Mouse (Mus musculus): ENCODE data around the gene Nphs1. TPM values are rescaled to one million over a fixed set of nuclear protein-coding genes. Genes with fewer than 3 reads are reported as not detected.
A peak's percentile ranks its signal among the peaks of the same experiment; 100 is the strongest.
"Not testable (repeated sequence)": the region's sequence is repeated elsewhere in the genome, so short reads cannot be mapped to it uniquely, and the experiment has no call there.

The Nphs1 gene
- polyA plus RNA-seq, 1 experiment from 2014 or later = 1.8 TPM

GRCm38 (mm10) chr7:30472411-30472810 is 14.3 kb downstream of the Nphs1 start:
- Histone ChIP-seq H3K4me2 (no peak overlapping the region), H3K4me3 (no peak overlapping the region), H3K9me3 (no peaks in the 10 kb centered on the region), H3K36me3 (no peaks in the 10 kb centered on the region), H3K4me1 (replicated peaks) (peaks cover 1% of the 10 kb centered on the region), H3K27me3 (peaks cover 25% of the 10 kb centered on the region), H3K9ac (no peak overlapping the region), H3K27ac (no peak overlapping the region)
- ATAC-seq (ENCODE audit: low FRiP score) = no peak
- WGBS = 42% methylated on average over 5 of the region's 5 CpGs

GRCm38 (mm10) chr7:30474999-30475398 is 16.9 kb downstream of the Nphs1 start:
- Histone ChIP-seq H3K4me1 (replicated peaks) (peaks cover 10% of the 10 kb centered on the region), H3K9ac (no peak overlapping the region), H3K9me3 (no peaks in the 10 kb centered on the region), H3K4me2 (no peak overlapping the region), H3K27ac (no peak overlapping the region), H3K27me3 (peaks cover 13% of the 10 kb centered on the region), H3K36me3 (no peaks in the 10 kb centered on the region), H3K4me3 (no peak overlapping the region)
- 73% methylated on average over 4 of the region's 4 CpGs for WGBS
- ATAC-seq (ENCODE audit: low FRiP score) = no peak

DNA sequence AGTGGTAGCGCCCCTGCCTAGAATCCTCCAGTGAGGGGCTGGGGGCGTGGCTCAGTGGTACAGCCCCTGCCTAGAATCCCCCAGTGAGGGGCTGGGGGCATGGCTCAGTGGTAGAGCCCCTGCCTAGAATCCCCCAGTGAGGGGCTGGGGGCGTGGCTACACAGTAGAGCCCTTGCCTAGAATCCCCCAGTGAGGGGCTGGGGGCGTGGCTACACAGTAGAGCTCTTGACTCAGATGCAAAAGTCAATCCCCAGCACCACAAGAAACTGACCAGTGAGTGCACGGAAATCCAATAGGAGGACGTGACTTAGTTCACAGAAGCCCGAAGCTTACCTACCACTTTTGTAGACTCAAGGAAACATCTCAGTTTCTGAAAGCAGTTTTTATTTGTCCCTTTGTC is 18.0 kb downstream of the Nphs1 start:
- H3K27ac ChIP-seq; H3K9me3 ChIP-seq; H3K9ac ChIP-seq; ATAC-seq (ENCODE audit: low FRiP score); H3K36me3 ChIP-seq; H3K4me1 ChIP-seq (replicated peaks); H3K4me2 ChIP-seq; H3K4me3 ChIP-seq: not testable (repeated sequence)
- peaks cover 17% of the 10 kb centered on the region for H3K27me3 ChIP-seq
- WGBS = 84% methylated on average over 6 of the region's 7 CpGs

DNA sequence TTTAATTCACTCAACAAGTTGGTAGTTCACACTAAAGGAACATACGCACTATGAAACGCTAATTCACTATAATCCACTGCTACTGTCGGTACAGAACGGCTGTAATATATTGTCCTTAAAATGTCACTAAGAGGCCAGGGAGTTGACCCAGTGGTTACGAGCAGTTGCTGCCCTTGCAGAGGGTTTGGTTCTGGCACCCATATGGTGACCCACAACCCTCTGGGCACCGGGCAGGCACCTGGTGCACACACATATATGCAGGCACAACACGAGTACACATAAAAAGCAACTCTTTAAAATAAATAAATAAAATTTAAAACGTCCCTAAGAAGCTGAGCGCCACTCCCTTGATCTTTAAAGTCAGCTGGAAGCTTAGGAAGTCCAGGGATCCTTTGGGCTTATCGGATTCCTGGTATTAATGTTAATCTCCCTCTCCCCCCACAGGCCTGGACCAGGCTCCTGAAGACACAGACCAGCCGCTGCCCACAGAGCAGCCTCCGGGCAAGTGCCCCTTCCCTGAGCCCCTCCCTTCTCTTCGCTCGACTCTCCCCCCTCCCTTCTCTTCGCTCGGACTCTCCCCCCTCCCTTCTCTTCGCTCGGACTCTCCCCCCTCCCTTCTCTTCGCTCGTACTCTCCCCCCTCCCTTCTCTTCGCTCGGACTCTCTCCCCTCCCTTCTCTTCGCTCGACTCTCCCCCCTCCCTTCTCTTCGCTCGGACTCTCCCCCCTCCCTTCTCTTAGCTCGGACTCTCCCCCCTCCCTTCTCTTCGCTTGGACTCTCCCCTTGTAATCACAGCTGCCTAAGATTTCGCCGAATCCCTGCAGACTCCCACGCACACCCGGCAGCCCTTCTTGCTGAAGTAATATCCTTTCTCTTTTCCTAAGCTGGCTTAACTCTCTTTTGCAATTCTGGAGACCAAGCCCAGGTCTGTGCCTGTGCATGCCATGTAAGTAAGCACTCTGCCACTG is 19.6 kb downstream of the Nphs1 start:
- peaks cover 10% of the 10 kb centered on the region for H3K4me1 ChIP-seq (replicated peaks)
- peaks cover 23% of the 10 kb centered on the region for H3K27me3 ChIP-seq
- 0 out of 2 replicates have a peak overlapping the region, but pooled peaks have one; percentile 35 for H3K27ac ChIP-seq
- ATAC-seq (ENCODE audit: low FRiP score) = peak; percentile 59; the same call in 1 of the 2 replicates
- WGBS = 8% methylated on average over 32 of the region's 32 CpGs
- H3K4me2 ChIP-seq = peak overlapping the region; percentile 58
- H3K4me3 ChIP-seq = peak overlapping the region; percentile 35
- no peaks in the 10 kb centered on the region for H3K36me3 ChIP-seq
- H3K9me3 ChIP-seq = no peaks in the 10 kb centered on the region
- H3K9ac ChIP-seq = peak overlapping the region; percentile 60; the same call in 1 of the 2 replicates

- Histone ChIP-seq H3K4me2 (no peak overlapping the region), H3K27me3 (peaks cover 28% of the 10 kb centered on the region), H3K9ac (no peak overlapping the region), H3K4me3 (no peak overlapping the region), H3K36me3 (no peaks in the 10 kb centered on the region), H3K4me1 (replicated peaks) (no peaks in the 10 kb centered on the region), H3K9me3 (no peaks in the 10 kb centered on the region), H3K27ac (no peak overlapping the region)
- no peak for ATAC-seq (ENCODE audit: low FRiP score)
- WGBS = 20% methylated on average over 8 of the region's 8 CpGs
Observed at GRCm38 (mm10) chr7:30484250-30484649, 26.1 kb downstream of the Nphs1 start.

- ATAC-seq (ENCODE audit: low FRiP score) = no peak
- no peak overlapping the region for H3K27ac ChIP-seq
- WGBS = 31% methylated on average over 16 of the region's 16 CpGs
- no peak overlapping the region for H3K9ac ChIP-seq
- no peaks in the 10 kb centered on the region for H3K4me1 ChIP-seq (replicated peaks)
- no peak overlapping the region for H3K4me2 ChIP-seq
- H3K36me3 ChIP-seq = no peaks in the 10 kb centered on the region
- peaks cover 11% of the 10 kb centered on the region; the same call in 1 of the 2 replicates for H3K27me3 ChIP-seq
- H3K4me3 ChIP-seq = no peak overlapping the region
- H3K9me3 ChIP-seq = no peaks in the 10 kb centered on the region
Observed at GRCm38 (mm10) chr7:30490251-30490956, 32.3 kb downstream of the Nphs1 start.

DNA sequence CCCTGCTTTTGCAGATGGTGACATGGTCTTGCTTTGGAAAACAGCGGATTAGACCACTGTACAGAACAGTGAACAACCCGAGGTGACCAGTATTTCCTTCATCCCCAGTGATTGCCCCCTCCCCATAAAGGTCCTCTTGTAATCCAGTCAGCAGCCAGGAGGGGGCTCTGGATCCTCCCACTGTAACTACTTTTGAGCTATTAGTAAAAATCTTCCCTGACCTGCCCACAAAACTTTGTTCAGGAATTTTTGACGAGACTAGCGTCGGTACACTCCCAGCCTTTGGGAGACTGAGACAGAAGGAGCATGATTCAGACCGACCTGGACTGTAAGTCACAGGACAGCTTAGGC is 32.8 kb downstream of the Nphs1 start:
- Histone ChIP-seq H3K4me1 (replicated peaks) (no peaks in the 10 kb centered on the region), H3K4me2 (no peak overlapping the region), H3K36me3 (no peaks in the 10 kb centered on the region), H3K27ac (no peak overlapping the region), H3K27me3 (peaks cover 9% of the 10 kb centered on the region; the same call in 1 of the 2 replicates), H3K4me3 (no peak overlapping the region), H3K9me3 (no peaks in the 10 kb centered on the region), H3K9ac (no peak overlapping the region)
- WGBS = 23% methylated on average over 6 of the region's 6 CpGs
- no peak for ATAC-seq (ENCODE audit: low FRiP score)

DNA sequence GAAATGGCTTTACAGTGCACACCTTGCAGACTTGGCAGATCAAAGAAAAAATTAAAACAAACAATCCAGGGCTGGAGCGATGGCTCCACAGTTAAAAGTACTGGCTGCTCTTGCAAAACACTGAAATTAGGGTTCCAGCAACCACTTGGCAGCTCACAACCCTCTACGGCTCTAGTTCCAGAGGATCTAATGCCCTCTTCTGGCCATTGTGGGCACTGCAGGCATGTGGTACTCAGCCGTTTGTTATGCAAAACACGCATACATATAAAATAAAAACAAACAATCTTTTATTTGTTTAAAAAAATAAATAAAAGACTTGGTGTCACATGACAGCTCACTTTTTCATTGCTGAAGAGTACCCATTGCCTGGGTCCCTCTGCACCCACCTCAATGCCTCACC is 34.6 kb downstream of the Nphs1 start:
- H3K4me2 ChIP-seq = no peak overlapping the region
- no peak for ATAC-seq (ENCODE audit: low FRiP score)
- peaks cover 9% of the 10 kb centered on the region; the same call in 1 of the 2 replicates for H3K27me3 ChIP-seq
- H3K27ac ChIP-seq = no peak overlapping the region
- WGBS = 11% methylated on average over 4 of the region's 4 CpGs
- no peak overlapping the region for H3K4me3 ChIP-seq
- H3K4me1 ChIP-seq (replicated peaks) = no peaks in the 10 kb centered on the region
- no peak overlapping the region for H3K9ac ChIP-seq
- H3K36me3 ChIP-seq = no peaks in the 10 kb centered on the region
- H3K9me3 ChIP-seq = no peaks in the 10 kb centered on the region

DNA sequence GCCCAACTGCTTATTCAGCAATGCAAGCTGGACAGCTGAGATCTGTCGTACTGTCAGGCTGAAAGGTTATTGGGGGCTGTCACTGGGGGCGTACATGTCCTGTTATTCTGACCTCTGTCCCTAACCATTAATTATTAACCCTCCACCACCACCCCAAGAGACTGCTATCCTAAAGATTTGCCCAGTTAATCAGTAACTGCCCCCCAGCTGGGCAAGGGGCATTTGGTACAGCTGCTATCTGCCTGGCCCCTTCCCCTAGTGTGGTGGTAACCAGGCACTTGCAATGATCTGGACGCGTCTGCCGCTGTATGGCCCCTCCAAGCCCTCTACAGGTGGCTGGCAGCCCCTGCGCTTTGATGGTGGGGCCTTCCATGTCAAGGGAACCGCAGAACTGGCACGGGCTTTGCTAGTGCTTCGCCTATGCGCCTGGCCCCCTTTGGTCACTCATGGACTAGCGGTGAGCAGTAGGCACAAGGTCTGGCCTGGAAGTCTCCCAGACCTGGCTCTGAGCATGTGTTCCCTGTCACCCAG is 35.4 kb downstream of the Nphs1 start, which contains the start of gene Prodh2:
TSS of gene Prodh2 (plus strand) at position 222 of the 531 bp plus-strand sequence.
- no peak for ATAC-seq (ENCODE audit: low FRiP score)
- no peak within 1 kb of the TSS for H3K27ac ChIP-seq
- H3K36me3 ChIP-seq = no peaks in the 10 kb centered on the region
- no peak within 1 kb of the TSS for H3K4me3 ChIP-seq
- 48% methylated on average over 11 of the region's 11 CpGs for WGBS
- H3K9me3 ChIP-seq = no peaks in the 10 kb centered on the region
- H3K27me3 ChIP-seq = peaks cover 9% of the 10 kb centered on the region; the same call in 1 of the 2 replicates
- no peaks in the 10 kb centered on the region for H3K4me1 ChIP-seq (replicated peaks)
- H3K4me2 ChIP-seq = no peak within 1 kb of the TSS
- H3K9ac ChIP-seq = no peak within 1 kb of the TSS

- H3K9ac ChIP-seq; ATAC-seq (ENCODE audit: low FRiP score); H3K4me3 ChIP-seq; H3K36me3 ChIP-seq; H3K4me1 ChIP-seq (replicated peaks); H3K9me3 ChIP-seq; H3K27ac ChIP-seq; H3K27me3 ChIP-seq; H3K4me2 ChIP-seq: not testable (repeated sequence)
- 62% methylated on average over 5 of the region's 5 CpGs for WGBS
Observed at GRCm38 (mm10) chr7:30495506-30496042, 37.5 kb downstream of the Nphs1 start.

DNA sequence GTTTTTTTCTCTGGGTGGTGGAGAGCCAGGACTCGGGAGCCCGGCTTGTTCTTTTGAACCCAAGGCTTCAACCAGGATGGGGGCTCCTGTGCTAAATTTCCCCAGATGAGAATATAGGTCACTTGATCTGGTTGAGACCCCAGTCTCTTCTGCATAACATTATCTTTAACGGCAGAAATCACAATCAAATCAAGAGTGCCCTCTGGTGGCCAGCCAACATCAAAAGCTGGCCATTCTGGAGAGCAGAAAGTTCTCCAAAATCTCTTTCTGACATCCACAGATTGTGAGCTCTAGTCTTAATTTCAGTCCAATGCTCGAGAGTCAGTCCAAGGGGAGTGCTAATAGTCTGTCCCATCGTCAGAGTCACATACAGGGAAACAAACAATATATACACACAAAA is 43.0 kb downstream of the Nphs1 start:
- H3K27me3 ChIP-seq; H3K27ac ChIP-seq; H3K4me1 ChIP-seq (replicated peaks); H3K4me3 ChIP-seq; H3K36me3 ChIP-seq; H3K9me3 ChIP-seq; H3K9ac ChIP-seq; ATAC-seq (ENCODE audit: low FRiP score); H3K4me2 ChIP-seq: not testable (repeated sequence)
- 81% methylated on average over 5 of the region's 5 CpGs for WGBS

GRCm38 (mm10) chr7:30508061-30508460 is 49.9 kb downstream of the Nphs1 start:
- no peaks in the 10 kb centered on the region for H3K27me3 ChIP-seq
- no peaks in the 10 kb centered on the region for H3K36me3 ChIP-seq
- no peak overlapping the region for H3K9ac ChIP-seq
- no peaks in the 10 kb centered on the region for H3K9me3 ChIP-seq
- H3K27ac ChIP-seq = no peak overlapping the region
- 73% methylated on average over 4 of the region's 4 CpGs for WGBS
- no peak for ATAC-seq (ENCODE audit: low FRiP score)
- no peak overlapping the region for H3K4me3 ChIP-seq
- H3K4me1 ChIP-seq (replicated peaks) = no peaks in the 10 kb centered on the region
- H3K4me2 ChIP-seq = no peak overlapping the region

All from hindbrain, embryonic 13.5 days (tissue).